Mouse (Mus musculus): ENCODE measurements around the gene Ccdc124. TPM values are rescaled to one million over a fixed set of nuclear protein-coding genes. Genes with fewer than 3 reads are reported as not detected.

Gene Ccdc124
- total and polyA plus RNA-seq, 3 experiments, result 36.2 to 82.0 (median 58.7) TPM

DNA sequence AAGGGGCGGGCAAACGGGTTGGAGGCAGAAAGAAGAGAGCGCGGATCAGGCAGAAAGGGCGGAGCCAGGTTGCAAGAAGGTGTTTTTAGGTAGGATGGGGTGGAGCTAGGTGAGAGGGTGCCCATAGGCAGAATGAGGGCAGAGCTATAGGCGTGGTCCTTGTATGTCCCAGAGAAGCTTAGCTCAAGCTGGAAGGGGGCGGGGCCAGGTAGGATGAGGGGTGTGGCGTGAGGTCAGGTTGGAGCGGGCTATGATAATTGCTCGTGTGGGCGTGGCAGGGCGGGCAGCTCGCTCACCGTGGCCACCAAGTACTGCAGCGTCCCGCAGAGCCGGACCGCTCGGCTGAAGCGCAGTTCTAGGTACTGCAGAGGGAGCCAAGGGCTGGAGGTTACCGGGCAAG lies 17.6 kb upstream of the Ccdc124 start:
- no peak for DNase-seq (ENCODE audit: extremely low read depth)
- no peaks in the 10 kb centered on the region for H3K27me3 ChIP-seq (replicated peaks)
- peaks cover 10 to 16% of the 10 kb centered on the region in 2 experiments; a peak in 3 of 4 replicates for H3K4me1 ChIP-seq (ENCODE audit: control insufficient read depth in 1 of 2, insufficient read depth in 2 of 2)

GRCm38 (mm10) chr8:70890656-70891055 lies 16.9 kb upstream of the Ccdc124 start:
- Histone ChIP-seq H3K27me3 (replicated peaks) (no peaks in the 10 kb centered on the region), H3K27ac (ENCODE audit: insufficient read depth, low read depth) (no peak overlapping the region), H3K4me1 (ENCODE audit: control insufficient read depth in 1 of 2, insufficient read depth in 2 of 2) (peaks cover 11 to 21% of the 10 kb centered on the region in 2 experiments; a peak in 3 of 4 replicates), H3K9ac (ENCODE audit: insufficient read depth, low read depth) (no peak overlapping the region), H3K4me3 (replicated peaks in 1 of 3; ENCODE audit: low read depth in 2 of 3, low read length in 2 of 3, poor library complexity in 1 of 3) (no peak overlapping the region), H3K4me2 (ENCODE audit: insufficient read depth, low read depth, poor library complexity, severe bottlenecking) (no peak overlapping the region), H3K79me2 (replicated peaks; ENCODE audit: control insufficient read depth, extremely low read depth, insufficient read depth, poor library complexity, severe bottlenecking) (peaks cover 8% of the 10 kb centered on the region), H3K9me3 (replicated peaks; ENCODE audit: low read length) (peaks cover 21% of the 10 kb centered on the region), H3K36me3 (replicated peaks in 1 of 2; ENCODE audit: control insufficient read depth in 1 of 2, insufficient read depth in 1 of 2, low read length in 1 of 2) (peaks cover 32 to 75% of the 10 kb centered on the region in 2 experiments)
- in situ Hi-C loops (cut with MboI; ENCODE audit: low pct_ligation_motif_present, low pct_unique_long_range_greater_than_20kb, low sequenced_read_pairs) (no loop called here), dilution Hi-C loops (cut with MboI; ENCODE audit: extremely low pct_ligation_motif_present, extremely low pct_unique_long_range_greater_than_20kb, low sequenced_read_pairs) (no loop called here)
- TF ChIP-seq MXI1 (IDR thresholded peaks at IDR 0.05; ENCODE audit: low read depth, low read length), result no peak
- TF ChIP-seq HCFC1 (IDR thresholded peaks at IDR 0.05; ENCODE audit: low read depth, low read length), result no peak
- TF ChIP-seq CHD1 (IDR thresholded peaks at IDR 0.05; ENCODE audit: low read depth, low read length), result no peak
- TF ChIP-seq ELF1 (IDR thresholded peaks at IDR 0.05; ENCODE audit: low read depth, low read length), result no peak
- no peak for TF ChIP-seq MEF2A (IDR thresholded peaks at IDR 0.05; ENCODE audit: borderline replicate concordance, low read depth, low read length)
- no peak for TF ChIP-seq BHLHE40 (IDR thresholded peaks at IDR 0.05; ENCODE audit: low read depth, low read length)
- no peak for TF ChIP-seq RCOR1 (conservative IDR thresholded peaks at IDR 0.05; ENCODE audit: low read depth, low read length)
- no peak for TF ChIP-seq JUND (conservative IDR thresholded peaks at IDR 0.05; ENCODE audit: low read depth, low read length)
- TF ChIP-seq IRF4 (IDR thresholded peaks at IDR 0.05; ENCODE audit: low read depth, low read length), result no peak
- no peak for TF ChIP-seq EP300 (IDR thresholded peaks at IDR 0.05; ENCODE audit: low read length)
- no peak for TF ChIP-seq NRF1 (IDR thresholded peaks at IDR 0.05; ENCODE audit: low read depth, low read length)
- no peak for TF ChIP-seq MAX (IDR thresholded peaks at IDR 0.05; ENCODE audit: low read length)
- no peak for TF ChIP-seq JUN (IDR thresholded peaks at IDR 0.05; ENCODE audit: insufficient read depth, low read depth, low read length)
- DNase-seq (ENCODE audit: extremely low read depth), result no peak

More for the DNA sequence above, 17.6 kb upstream of the Ccdc124 start:
- H3K9me3 ChIP-seq (replicated peaks; ENCODE audit: low read length), result peaks cover 21% of the 10 kb centered on the region
- in situ Hi-C loops (cut with MboI; ENCODE audit: low pct_ligation_motif_present, low pct_unique_long_range_greater_than_20kb, low sequenced_read_pairs) (no loop called here), dilution Hi-C loops (cut with MboI; ENCODE audit: extremely low pct_ligation_motif_present, extremely low pct_unique_long_range_greater_than_20kb, low sequenced_read_pairs) (no loop called here)
- no peak overlapping the region for H3K9ac ChIP-seq (ENCODE audit: insufficient read depth, low read depth)
- TF ChIP-seq POLR2A (IDR thresholded peaks at IDR 0.05; ENCODE audit: low read depth, low read length) (no peak), MAFK (IDR thresholded peaks at IDR 0.05; ENCODE audit: insufficient replicate concordance, low read length) (no peak), PAX5 (IDR thresholded peaks at IDR 0.05; ENCODE audit: low read length) (no peak), CHD1 (IDR thresholded peaks at IDR 0.05; ENCODE audit: low read depth, low read length) (no peak), MAZ (IDR thresholded peaks at IDR 0.05; ENCODE audit: low read depth, low read length) (no peak), MYC (IDR thresholded peaks at IDR 0.05; ENCODE audit: low read depth, low read length) (no peak), EP300 (IDR thresholded peaks at IDR 0.05; ENCODE audit: low read length) (no peak), MEF2A (IDR thresholded peaks at IDR 0.05; ENCODE audit: borderline replicate concordance, low read depth, low read length) (no peak), ZKSCAN1 (IDR thresholded peaks at IDR 0.05; ENCODE audit: borderline replicate concordance, low read depth, low read length) (no peak), TBP (conservative IDR thresholded peaks at IDR 0.05; ENCODE audit: low read depth, low read length) (no peak), IRF4 (IDR thresholded peaks at IDR 0.05; ENCODE audit: low read depth, low read length) (no peak)
- H3K79me2 ChIP-seq (replicated peaks; ENCODE audit: control insufficient read depth, extremely low read depth, insufficient read depth, poor library complexity, severe bottlenecking), result peaks cover 15% of the 10 kb centered on the region
- no peak overlapping the region for H3K4me3 ChIP-seq (replicated peaks in 1 of 3; ENCODE audit: low read depth in 2 of 3, low read length in 2 of 3, poor library complexity in 1 of 3)
- peaks cover 39 to 82% of the 10 kb centered on the region in 2 experiments for H3K36me3 ChIP-seq (replicated peaks in 1 of 2; ENCODE audit: control insufficient read depth in 1 of 2, insufficient read depth in 1 of 2, low read length in 1 of 2)
- H3K4me2 ChIP-seq (ENCODE audit: insufficient read depth, low read depth, poor library complexity, severe bottlenecking), result no peak overlapping the region
- no peak overlapping the region for H3K27ac ChIP-seq (ENCODE audit: insufficient read depth, low read depth)

All from CH12.LX (cell line).